Mouse (Mus musculus): ENCODE results near the gene 1700084M14Rik. TPM values are rescaled to one million over a fixed set of nuclear protein-coding genes. Genes with fewer than 3 reads are reported as not detected.
"Not testable (repeated sequence)": the region's sequence is repeated elsewhere in the genome, so short reads cannot be mapped to it uniquely, and the experiment has no call there.

1700084M14Rik gene
- not detected for total RNA-seq (2021)
- polyA plus RNA-seq (2012; rRNA removed), result not detected in 2 replicates
- long read RNA-seq, result 0 reads

GRCm38 (mm10) chrX:91575811-91576210, at the start of gene 1700084M14Rik:
TSS of gene 1700084M14Rik (minus strand) at chrX:91575911.
- intact Hi-C loops (cut with DNase I), result loop anchor here (10.0 kb wide), 1 partner anchor 209 kb away; the partner anchor contains the start of gene Mageb5

More at GRCm38 (mm10) chrX:91575811-91576210, at the start of gene 1700084M14Rik:
- H3K27me3 ChIP-seq (ENCODE audit: control insufficient read depth, insufficient read depth, low read length); H3K9ac ChIP-seq (ENCODE audit: low read depth, low read length); H3K27ac ChIP-seq; H3K4me1 ChIP-seq (ENCODE audit: control insufficient read depth, insufficient read depth, low read length); H3K79me2 ChIP-seq (replicated peaks; ENCODE audit: control insufficient read depth, insufficient read depth, low read length); H3K36me3 ChIP-seq (ENCODE audit: control insufficient read depth, insufficient read depth, low read length); H3K4me3 ChIP-seq; DNase-seq: not testable (repeated sequence)
- WGBS, result 49% methylated on average over 3 of the region's 3 CpGs

Other genes with a start within 250 kb of the 1700084M14Rik start
- not detected for gene Mageb2, start 244.2 kb downstream of the 1700084M14Rik start, total RNA-seq (2021)
- gene Mageb2, start 244.2 kb downstream of the 1700084M14Rik start, polyA plus RNA-seq (2012; rRNA removed), result not detected in 2 replicates
- not detected for gene Gm5072, start 183.4 kb downstream of the 1700084M14Rik start, total RNA-seq (2021)
- gene Gm5072, start 183.4 kb downstream of the 1700084M14Rik start, polyA plus RNA-seq (2012; rRNA removed), result not detected in 2 replicates
- gene Gm8914, start 95.8 kb downstream of the 1700084M14Rik start, total RNA-seq (2021), result not detected
- gene Gm8914, start 95.8 kb downstream of the 1700084M14Rik start, polyA plus RNA-seq (2012; rRNA removed), result not detected in 2 replicates
- not detected for gene Gm14781, start 56.3 kb upstream of the 1700084M14Rik start, total RNA-seq (2021)
- not detected in 2 replicates for gene Gm14781, start 56.3 kb upstream of the 1700084M14Rik start, polyA plus RNA-seq (2012; rRNA removed)
- not detected for gene Mageb5, start 207.1 kb upstream of the 1700084M14Rik start, total RNA-seq (2021)
- not detected in 2 replicates for gene Mageb5, start 207.1 kb upstream of the 1700084M14Rik start, polyA plus RNA-seq (2012; rRNA removed)